ENCODE assay signal across 13 mouse cellular contexts in the genomic region with DNA sequence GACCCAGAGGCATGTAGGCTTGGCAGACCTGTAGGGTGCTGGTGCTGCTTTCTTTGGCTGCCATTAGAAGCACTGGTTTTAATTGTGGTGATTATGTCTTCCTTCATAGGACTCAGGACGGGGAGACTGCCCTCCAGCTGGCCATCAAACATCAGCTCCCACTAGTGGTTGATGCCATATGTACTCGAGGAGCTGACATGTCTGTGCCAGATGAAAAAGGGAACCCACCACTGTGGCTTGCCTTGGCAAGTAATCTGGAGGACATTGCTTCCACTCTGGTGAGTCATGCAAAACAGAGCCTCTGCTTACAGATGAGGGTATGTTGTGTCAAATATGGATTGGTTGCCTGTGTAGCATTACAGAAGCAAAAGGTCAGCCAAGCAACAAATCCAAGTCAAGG. TPM values are rescaled to one million over a fixed set of nuclear protein-coding genes. Genes with fewer than 3 reads are reported as not detected.
DNase-seq lines count a peak whose midpoint lies in the region; ATAC-seq lines count a peak whose summit lies in the region.
"Had no signal": no experiment of that assay in that cellular context is flagged by ENCODE, and none has a peak within 500 bp of the region (broad histone marks: within the 10 kb centered on the region; RNA-seq: fewer than 3 reads in every experiment).

No protein-coding gene starts in this region.

- H3K27ac ChIP-seq in heart, embryonic 10.5 days: no peak overlapping the region

- H3K4me1 ChIP-seq in heart, embryonic 10.5 days: no peaks in the 10 kb centered on the region

- peak; percentile 19 to 26 for DNase-seq in heart, postnatal 10 days
- no peak for DNase-seq in heart, embryonic 10.5 days (ENCODE audit: low spot score)
- peak; percentile 34 for DNase-seq in MN1 (ENCODE audit: low spot score)
- no peak for DNase-seq in thymus, postnatal 14 days
- DNase-seq in testis, postnatal 14 days (ENCODE audit: low spot score): no peak
- DNase-seq in ovary, postnatal 14 days (ENCODE audit: low spot score): no peak
- DNase-seq: cerebellum, adult 8-10 months; midbrain, embryonic 14.5 days; thymus, adult 18-20 months had no signal

- H3K4me3 ChIP-seq in heart, embryonic 10.5 days: no peak overlapping the region
- H3K4me3 ChIP-seq: erythroblast, embryonic 14.5 days had no signal

- intact Hi-C loops in heart, postnatal 10 days (cut with DNase I): no loop called here

- H3K9me3 ChIP-seq in heart, embryonic 10.5 days: no peaks in the 10 kb centered on the region
- H3K9me3 ChIP-seq: G1E had no signal

- H3K36me3 ChIP-seq in heart, embryonic 10.5 days: peaks cover 94% of the 10 kb centered on the region

- ATAC-seq in common myeloid progenitor, adult 5-6 weeks (replicated peaks; ENCODE audit: low read depth, poor library complexity, severe bottlenecking): peak; percentile 91
- peak; percentile 83 for ATAC-seq in megakaryocyte progenitor cell, adult 5-6 weeks (replicated peaks; ENCODE audit: poor library complexity)

- WGBS in heart, embryonic 10.5 days: 44% methylated on average over 2 of the region's 2 CpGs

- no peaks in the 10 kb centered on the region for H3K27me3 ChIP-seq in heart, embryonic 10.5 days (ENCODE audit: insufficient read depth, poor library complexity, severe bottlenecking)

RNA-seq across cellular contexts. Expression of gene Cyb5d2, which starts 44.0 kb away (rescaled TPM):
- 1 to 10 TPM; 8.0 to 9.0 TPM for total RNA-seq in heart, postnatal 10 days (2021)
- 4.6 and 6.0 TPM in 2 replicates for polyA plus RNA-seq in heart, embryonic 10.5 days (2016; fragmentation: Nextera tagmentation; extraction: Ambion mirVana)
- total RNA-seq in common myeloid progenitor, adult 5-6 weeks (2017): 4.4 and 8.4 TPM in 2 replicates
- total RNA-seq in megakaryocyte progenitor cell, adult 5-6 weeks (2015): 4.2 and 4.3 TPM in 2 replicates
- total RNA-seq in megakaryocyte progenitor cell, adult 5-6 weeks (2017): 3.7 and 4.9 TPM in 2 replicates

RNA-seq across cellular contexts. Expression of gene Zzef1, which starts 44.1 kb away (rescaled TPM):
- total RNA-seq in heart, postnatal 10 days (2021): 10 to 100 TPM; 28.0 to 33.2 TPM
- 6.8 and 7.5 TPM in 2 replicates for polyA plus RNA-seq in heart, embryonic 10.5 days (2016; fragmentation: Nextera tagmentation; extraction: Ambion mirVana)
- total RNA-seq in common myeloid progenitor, adult 5-6 weeks (2017): 23.3 and 32.4 TPM in 2 replicates
- total RNA-seq in megakaryocyte progenitor cell, adult 5-6 weeks (2015): 18.2 and 24.5 TPM in 2 replicates
- total RNA-seq in megakaryocyte progenitor cell, adult 5-6 weeks (2017): 18.1 and 25.2 TPM in 2 replicates

Comparison
In these comparisons a context has a peak if more than half of its experiments do, and no peak if none do; other contexts are left out.
1. DNase-seq: peak in heart, postnatal 10 days (2 of 2) and MN1 (single experiment); none in heart, embryonic 10.5 days (single experiment), thymus, postnatal 14 days (single experiment), testis, postnatal 14 days (single experiment) and ovary, postnatal 14 days (single experiment).